Mouse (Mus musculus) spleen, postnatal 14 days (tissue): Measurements from ENCODE around the gene Dock7.

ENCODE experiments used
- DNase-seq, 2 experiments: peaks; one replicate each; pipeline ENCODE4 v3.0.0; 2021 to 2022; ENCODE audit warnings: low spot score in 2 of 2

Gene Dock7

GRCm38 (mm10) chr4:99120211-99121122 lies at the start of gene Dock7:
Gene Dock7, minus strand, starts transcription at chr4:99120915.
- DNase-seq: peak; percentile 23 to 33

- DNase-seq: no peak
These were observed 48.2 kb upstream of the Dock7 start for GRCm38 (mm10) chr4:99168869-99169268.

GRCm38 (mm10) chr4:99163547-99163946 lies 42.8 kb upstream of the Dock7 start:
- DNase-seq: no peak

GRCm38 (mm10) chr4:99163001-99163400 lies 42.3 kb upstream of the Dock7 start:
- DNase-seq: no peak

GRCm38 (mm10) chr4:99161457-99161971 lies 40.8 kb upstream of the Dock7 start:
- no peak for DNase-seq

GRCm38 (mm10) chr4:99160899-99161298 lies 40.2 kb upstream of the Dock7 start:
- no peak for DNase-seq

- no peak for DNase-seq
These were observed 39.7 kb upstream of the Dock7 start for GRCm38 (mm10) chr4:99160414-99160813.

GRCm38 (mm10) chr4:99158495-99158894 lies 37.8 kb upstream of the Dock7 start:
- no peak for DNase-seq

- DNase-seq: no peak
These were observed 36.1 kb upstream of the Dock7 start for GRCm38 (mm10) chr4:99156641-99157307.

- no peak for DNase-seq
These were observed 31.3 kb upstream of the Dock7 start for GRCm38 (mm10) chr4:99151885-99152558.

GRCm38 (mm10) chr4:99151434-99151833 lies 30.7 kb upstream of the Dock7 start:
- no peak for DNase-seq

GRCm38 (mm10) chr4:99143323-99143722 lies 22.6 kb upstream of the Dock7 start:
- DNase-seq: no peak

- no peak for DNase-seq
These were observed 20.9 kb upstream of the Dock7 start for GRCm38 (mm10) chr4:99141578-99141977.

- no peak for DNase-seq
These were observed 20.5 kb upstream of the Dock7 start for GRCm38 (mm10) chr4:99141171-99141570.

GRCm38 (mm10) chr4:99137986-99138641 lies 17.4 kb upstream of the Dock7 start:
- DNase-seq: no peak

- no peak for DNase-seq
These were observed 13.8 kb upstream of the Dock7 start for GRCm38 (mm10) chr4:99134522-99134921.

GRCm38 (mm10) chr4:99133326-99133725 lies 12.6 kb upstream of the Dock7 start:
- DNase-seq: no peak

GRCm38 (mm10) chr4:99132686-99133085 lies 12.0 kb upstream of the Dock7 start:
- no peak for DNase-seq

GRCm38 (mm10) chr4:99131227-99131653 lies 10.5 kb upstream of the Dock7 start:
- DNase-seq: no peak

GRCm38 (mm10) chr4:99123546-99123945 lies 2.8 kb upstream of the Dock7 start:
- no peak for DNase-seq

- no peak for DNase-seq
These were observed 2.1 kb upstream of the Dock7 start for GRCm38 (mm10) chr4:99122786-99123185.

- DNase-seq: no peak
These were observed 1.3 kb upstream of the Dock7 start for GRCm38 (mm10) chr4:99122047-99122446.
